Mouse (Mus musculus) myocyte (in vitro differentiated cells): ENCODE results near the gene Hivep2.

Source experiments
- CEBPB ChIP-seq: IDR thresholded peaks from 2 replicates; pipeline ENCODE4 v1.6.1; 2011; ENCODE audit warnings: mild to moderate bottlenecking, moderate library complexity; ENCODE audit not compliant: poor library complexity, insufficient read depth, severe bottlenecking
- E2F4 ChIP-seq: IDR thresholded peaks from one replicate; pipeline ENCODE4 v1.6.1; 2011; ENCODE audit warnings: mild to moderate bottlenecking, control low read depth, moderate library complexity; ENCODE audit not compliant: insufficient read depth
- MAX ChIP-seq: IDR thresholded peaks from one replicate; pipeline ENCODE4 v1.6.1; 2011; ENCODE audit warnings: low read depth, mild to moderate bottlenecking, control low read depth
- MYOD1 ChIP-seq, 3 experiments: IDR thresholded peaks; one replicate each; pipeline ENCODE4 v1.6.1; 2011; ENCODE audit warnings: control low read depth in 2 of 3, low read depth in 2 of 3, mild to moderate bottlenecking in 2 of 3, moderate library complexity in 1 of 3; ENCODE audit not compliant: insufficient read length in 2 of 3, control insufficient read depth in 1 of 3
- MYOG ChIP-seq, 3 experiments: IDR thresholded peaks; one replicate each; pipeline ENCODE4 v1.6.1; 2011; ENCODE audit warnings: control low read depth in 2 of 3, low read depth in 2 of 3, mild to moderate bottlenecking in 2 of 3; ENCODE audit not compliant: insufficient read length in 2 of 3, control insufficient read depth in 1 of 3, insufficient read depth in 1 of 3
- POLR2A ChIP-seq: IDR thresholded peaks from one replicate; pipeline ENCODE4 v1.6.1; 2011; ENCODE audit warnings: low read depth, mild to moderate bottlenecking, control low read depth, moderate library complexity; ENCODE audit not compliant: insufficient read length
- POLR2AphosphoS2 ChIP-seq: IDR thresholded peaks from one replicate; pipeline ENCODE4 v1.6.1; 2011; ENCODE audit warnings: low read depth, control low read depth; ENCODE audit not compliant: insufficient read length
- SRF ChIP-seq: IDR thresholded peaks from one replicate; pipeline ENCODE4 v1.6.1; 2011; ENCODE audit warnings: low read depth; ENCODE audit not compliant: control insufficient read depth, insufficient read length
- TCF12 ChIP-seq: IDR thresholded peaks from one replicate; pipeline ENCODE4 v1.6.1; 2011; ENCODE audit warnings: mild to moderate bottlenecking, control low read depth; ENCODE audit not compliant: poor library complexity, insufficient read depth, severe bottlenecking
- TCF3 ChIP-seq: IDR thresholded peaks from one replicate; pipeline ENCODE4 v1.6.1; 2011; ENCODE audit warnings: low read depth, control low read depth; ENCODE audit not compliant: insufficient read length
- USF1 ChIP-seq: IDR thresholded peaks from one replicate; pipeline ENCODE4 v1.6.1; 2011; ENCODE audit warnings: low read depth, mild to moderate bottlenecking, control low read depth, moderate library complexity

GRCm38 (mm10) chr10:14076880-14077279 is 111.0 kb downstream of the Hivep2 start:
- TF ChIP-seq POLR2A (no peak), MAX (no peak), MYOG (IDR thresholded peaks at IDR 0.05; ENCODE audit: control insufficient read depth in 1 of 3, insufficient read depth in 1 of 3, insufficient read length in 2 of 3, low read depth in 2 of 3) (no peak), TCF3 (no peak), TCF12 (no peak), USF1 (no peak), POLR2AphosphoS2 (no peak), E2F4 (no peak), CEBPB (no peak), SRF (no peak), MYOD1 (IDR thresholded peaks at IDR 0.05; ENCODE audit: control insufficient read depth in 1 of 3, insufficient read length in 2 of 3, low read depth in 2 of 3) (no peak)
